Mouse (Mus musculus): ENCODE data around the gene Ap1b1. TPM values are rescaled to one million over a fixed set of nuclear protein-coding genes. Genes with fewer than 3 reads are reported as not detected.

The Ap1b1 gene
- polyA plus RNA-seq, 1 experiment from 2014 or later = 54.4 TPM

GRCm38 (mm10) chr11:5041144-5041780 lies 54.6 kb downstream of the Ap1b1 start:
- Histone ChIP-seq H3K4me2 (replicated peaks) (no peak overlapping the region; the same call in 1 of the 2 replicates), H3K4me3 (no peak overlapping the region), H3K9ac (0 out of 2 replicates have a peak overlapping the region, but pooled peaks have one; percentile 9), H3K27me3 (no peaks in the 10 kb centered on the region), H3K36me3 (peaks cover 67% of the 10 kb centered on the region), H3K27ac (peak overlapping the region; percentile 70; the same call in 1 of the 2 replicates), H3K4me1 (peaks cover 19% of the 10 kb centered on the region), H3K9me3 (no peaks in the 10 kb centered on the region)
- ATAC-seq (ENCODE audit: low FRiP score, low read depth) = peak; percentile 80; the same call in 1 of the 2 replicates
- 59% methylated on average over 18 of the region's 18 CpGs for WGBS

DNA sequence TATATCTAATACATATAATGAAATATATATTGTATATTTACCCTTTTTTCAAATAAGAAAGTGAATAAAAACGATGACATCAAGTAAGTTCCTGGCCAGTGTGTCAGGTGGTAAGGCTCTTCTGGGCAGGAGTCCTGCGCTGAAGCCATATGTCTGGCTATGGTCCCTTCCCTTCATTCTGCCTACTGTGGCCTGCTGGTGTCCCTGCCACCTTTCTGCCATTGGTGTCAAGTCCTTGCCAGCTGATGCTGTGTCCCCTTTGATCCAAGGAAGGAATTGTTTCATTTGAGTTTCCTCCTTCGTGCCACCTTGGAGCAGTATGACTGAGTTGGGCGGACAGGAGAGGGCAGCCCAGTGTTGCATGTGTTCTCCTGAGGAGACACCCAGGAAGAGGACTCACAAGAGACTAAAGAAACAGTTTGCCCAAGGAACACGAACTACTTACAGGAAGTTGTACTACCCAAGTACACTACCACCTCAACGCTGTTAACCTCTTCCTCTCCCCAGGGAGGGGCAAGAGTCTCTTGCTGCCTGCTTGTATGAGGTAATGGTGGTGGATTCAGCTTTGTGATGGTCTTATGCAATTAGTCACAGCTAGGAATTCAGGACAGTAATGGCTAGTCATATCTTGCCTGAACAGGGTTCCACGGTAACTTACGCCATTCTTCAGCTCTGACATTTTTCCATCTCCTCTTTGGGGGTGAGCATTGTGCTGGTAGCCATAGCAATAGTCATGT lies 56.2 kb downstream of the Ap1b1 start:
- 89% methylated on average over 8 of the region's 8 CpGs for WGBS
- Histone ChIP-seq H3K9me3 (no peaks in the 10 kb centered on the region), H3K4me1 (peaks cover 19% of the 10 kb centered on the region), H3K4me2 (replicated peaks) (no peak overlapping the region), H3K27ac (no peak overlapping the region), H3K27me3 (no peaks in the 10 kb centered on the region), H3K9ac (no peak overlapping the region), H3K36me3 (peaks cover 52% of the 10 kb centered on the region), H3K4me3 (no peak overlapping the region)
- no peak for ATAC-seq (ENCODE audit: low FRiP score, low read depth)

DNA sequence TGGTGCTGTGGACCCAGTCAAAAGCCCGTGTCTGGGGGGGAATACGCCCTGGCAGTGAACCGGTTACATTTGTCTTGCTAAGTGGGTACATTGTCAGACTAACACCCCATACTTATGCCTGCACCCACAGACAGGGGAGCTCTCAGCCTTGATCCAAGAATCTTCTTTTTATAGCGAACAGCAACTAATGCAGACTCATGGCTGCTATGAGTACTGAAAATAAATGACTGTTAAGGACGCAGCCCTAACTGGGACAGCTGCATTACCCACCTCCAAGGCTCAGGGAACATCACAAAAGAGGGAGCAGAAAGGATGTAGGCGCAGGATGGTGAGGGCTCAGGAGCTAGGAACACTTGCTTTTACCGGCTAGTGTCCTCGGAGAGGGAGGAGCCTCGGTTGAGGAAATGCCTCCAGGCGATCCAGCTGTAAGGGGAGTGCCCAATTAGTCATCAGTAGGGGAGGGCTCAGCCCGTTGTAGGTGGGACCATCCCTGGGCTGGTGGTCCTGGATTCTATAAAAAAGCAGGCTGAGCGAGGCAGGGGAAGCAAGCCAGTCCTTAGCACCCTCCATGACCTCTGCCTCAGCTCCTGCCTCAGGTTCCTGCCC lies 59.8 kb downstream of the Ap1b1 start:
- Histone ChIP-seq H3K9ac (no peak overlapping the region), H3K4me3 (no peak overlapping the region), H3K27me3 (no peaks in the 10 kb centered on the region; the same call in 1 of the 2 replicates), H3K36me3 (peaks cover 17% of the 10 kb centered on the region), H3K9me3 (no peaks in the 10 kb centered on the region), H3K27ac (no peak overlapping the region), H3K4me2 (replicated peaks) (no peak overlapping the region), H3K4me1 (peaks cover 7% of the 10 kb centered on the region; the same call in 1 of the 2 replicates)
- ATAC-seq (ENCODE audit: low FRiP score, low read depth) = 0 out of 2 replicates have a peak, but pooled peaks have one; percentile 24
- WGBS = 45% methylated on average over 12 of the region's 12 CpGs

DNA sequence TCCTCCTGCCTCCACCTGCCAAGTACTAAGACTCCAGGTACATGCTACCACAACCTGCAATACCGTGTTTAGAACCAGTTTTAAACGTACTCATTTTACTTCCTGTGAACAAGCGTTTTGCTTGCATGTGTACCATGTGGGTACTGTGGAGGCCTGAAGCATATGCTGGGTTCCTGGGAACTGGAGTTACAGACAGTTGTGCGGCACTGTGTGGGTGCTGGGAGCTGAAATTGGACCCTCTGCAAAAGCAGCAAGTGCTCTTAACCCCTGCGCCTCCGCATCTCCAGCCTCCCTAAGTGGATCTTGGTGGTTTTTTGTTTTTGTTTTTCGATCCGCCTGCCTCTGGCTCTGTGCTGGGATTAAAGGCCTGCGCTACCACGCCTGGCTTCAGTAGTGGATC lies 65.0 kb downstream of the Ap1b1 start:
- Histone ChIP-seq H3K27ac (no peak overlapping the region), H3K9ac (no peak overlapping the region), H3K27me3 (peaks cover 19% of the 10 kb centered on the region), H3K4me3 (no peak overlapping the region), H3K4me1 (peaks cover 10% of the 10 kb centered on the region), H3K4me2 (replicated peaks) (no peak overlapping the region), H3K9me3 (no peaks in the 10 kb centered on the region), H3K36me3 (no peaks in the 10 kb centered on the region)
- ATAC-seq (ENCODE audit: low FRiP score, low read depth) = no peak
- 75% methylated on average over 10 of the region's 10 CpGs for WGBS

DNA sequence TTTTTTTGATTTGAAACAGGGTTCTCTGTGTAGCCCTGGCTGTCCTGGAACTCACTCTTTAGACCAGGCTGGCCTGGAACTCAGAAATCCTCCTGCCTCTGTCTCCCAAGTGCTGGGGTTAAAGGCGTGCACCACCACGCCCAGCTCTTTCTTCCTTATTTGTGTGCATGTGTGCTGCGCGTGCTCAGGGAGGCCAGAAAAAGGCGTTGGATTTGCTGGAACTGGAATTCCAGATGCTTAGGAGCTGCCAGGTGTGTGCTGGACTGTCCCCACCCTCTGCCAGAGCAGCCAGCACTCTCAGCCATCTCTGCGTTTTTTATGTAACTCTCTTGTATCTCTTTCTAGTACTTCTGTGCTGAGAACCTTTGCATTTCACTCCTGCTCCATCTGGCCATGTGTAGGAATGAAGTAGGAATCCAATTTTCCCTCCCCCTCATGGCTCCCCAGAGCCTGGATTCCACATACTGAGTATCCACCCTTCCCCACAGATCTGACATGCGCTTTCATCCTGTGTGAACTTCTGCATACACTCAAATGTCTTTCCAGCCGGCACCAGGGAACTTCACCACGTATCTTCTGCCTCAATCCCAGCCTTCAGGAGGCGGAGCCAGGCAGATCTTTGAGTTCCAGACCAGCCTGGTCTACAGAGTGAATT lies 65.7 kb downstream of the Ap1b1 start:
- no peak overlapping the region for H3K4me2 ChIP-seq (replicated peaks)
- WGBS = 68% methylated on average over 10 of the region's 10 CpGs
- peaks cover 26% of the 10 kb centered on the region for H3K27me3 ChIP-seq
- H3K9ac ChIP-seq = no peak overlapping the region
- H3K4me3 ChIP-seq = no peak overlapping the region
- H3K36me3 ChIP-seq = no peaks in the 10 kb centered on the region
- ATAC-seq (ENCODE audit: low FRiP score, low read depth) = no peak
- H3K4me1 ChIP-seq = peaks cover 17% of the 10 kb centered on the region
- H3K9me3 ChIP-seq = no peaks in the 10 kb centered on the region
- H3K27ac ChIP-seq = no peak overlapping the region

GRCm38 (mm10) chr11:5054151-5054550 lies 67.5 kb downstream of the Ap1b1 start:
- Histone ChIP-seq H3K4me2 (replicated peaks) (no peak overlapping the region), H3K27ac (no peak overlapping the region), H3K36me3 (no peaks in the 10 kb centered on the region), H3K4me1 (peaks cover 35% of the 10 kb centered on the region), H3K9me3 (no peaks in the 10 kb centered on the region), H3K27me3 (peaks cover 44% of the 10 kb centered on the region), H3K4me3 (no peak overlapping the region), H3K9ac (no peak overlapping the region)
- 90% methylated on average over 14 of the region's 14 CpGs for WGBS
- ATAC-seq (ENCODE audit: low FRiP score, low read depth) = no peak

DNA sequence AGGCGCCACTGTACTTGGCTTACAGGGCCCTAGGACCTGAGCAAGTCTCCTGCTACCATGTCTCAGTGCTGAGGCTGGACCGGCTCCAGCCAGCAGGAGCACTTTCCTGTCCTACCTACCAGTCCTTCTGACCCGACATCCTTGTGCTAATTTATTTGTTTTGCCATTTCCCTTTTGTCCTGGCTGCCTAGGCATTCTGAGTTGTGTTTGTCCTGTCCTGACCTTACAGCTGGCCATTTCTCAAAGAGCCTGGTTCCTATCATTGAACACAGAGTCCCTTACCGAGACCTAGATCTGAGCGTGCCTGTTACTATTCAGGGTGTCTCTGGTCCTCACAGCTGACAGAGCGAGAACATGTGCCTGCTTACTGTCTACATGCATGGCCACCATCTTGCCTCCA lies 68.2 kb downstream of the Ap1b1 start:
- no peak overlapping the region for H3K27ac ChIP-seq
- no peaks in the 10 kb centered on the region for H3K9me3 ChIP-seq
- peaks cover 51% of the 10 kb centered on the region for H3K27me3 ChIP-seq
- no peak for ATAC-seq (ENCODE audit: low FRiP score, low read depth)
- no peak overlapping the region for H3K4me2 ChIP-seq (replicated peaks)
- H3K9ac ChIP-seq = no peak overlapping the region
- no peaks in the 10 kb centered on the region for H3K36me3 ChIP-seq
- H3K4me1 ChIP-seq = peaks cover 42% of the 10 kb centered on the region
- WGBS = 70% methylated on average over 6 of the region's 6 CpGs
- no peak overlapping the region for H3K4me3 ChIP-seq

DNA sequence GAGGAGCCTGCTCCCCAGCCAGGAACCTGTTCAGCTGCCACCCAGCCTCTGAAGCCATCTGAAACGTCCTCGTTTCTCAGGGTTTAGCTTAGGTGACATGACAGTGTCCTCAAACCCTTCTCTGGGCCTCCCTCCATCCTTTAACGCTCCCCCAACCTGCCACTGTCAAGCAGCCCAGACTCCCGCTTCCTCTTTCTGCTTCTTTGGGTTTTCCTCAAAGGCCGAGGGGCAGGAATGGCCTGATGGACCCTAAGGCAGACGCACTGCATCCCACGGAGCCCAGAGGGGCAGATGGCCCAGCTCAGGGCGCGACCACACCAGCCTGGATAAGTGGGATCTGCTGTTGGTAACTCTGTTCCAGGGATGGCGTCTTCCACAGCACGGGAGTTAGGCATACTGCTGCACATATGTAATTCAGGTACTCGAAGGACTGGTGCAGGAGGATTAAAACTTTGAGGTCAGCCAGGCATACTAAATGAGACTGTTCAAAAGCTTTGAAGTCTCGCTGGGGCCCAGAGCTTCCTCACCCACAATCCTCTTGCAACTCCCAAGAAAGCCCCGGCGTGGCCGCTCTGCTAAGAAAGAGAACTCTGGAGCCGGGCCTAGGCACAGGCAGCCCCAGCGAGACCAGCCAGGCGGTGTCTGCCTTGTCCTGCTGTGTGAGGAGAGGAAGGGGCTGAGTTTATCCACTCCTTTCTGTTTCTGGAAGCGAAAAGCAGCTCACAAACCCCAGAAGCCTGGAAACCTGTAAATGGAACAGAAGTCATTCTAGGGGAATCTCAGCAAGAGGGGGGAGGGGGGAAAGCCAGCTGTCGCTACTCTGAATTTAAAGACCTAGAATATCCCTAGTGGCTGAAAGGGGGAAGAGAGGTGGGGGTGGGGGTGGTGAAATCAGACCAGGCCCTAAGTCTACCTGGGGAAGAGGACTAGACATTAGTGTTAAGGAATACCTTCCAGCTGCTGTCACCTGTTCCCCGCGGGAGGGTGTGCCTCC lies 69.6 kb downstream of the Ap1b1 start:
- H3K4me1 ChIP-seq = peaks cover 52% of the 10 kb centered on the region
- no peaks in the 10 kb centered on the region for H3K9me3 ChIP-seq
- no peak overlapping the region for H3K4me3 ChIP-seq
- 0 out of 2 replicates have a peak overlapping the region, but pooled peaks have one; percentile 35 for H3K9ac ChIP-seq
- H3K27ac ChIP-seq = 0 out of 2 replicates have a peak overlapping the region, but pooled peaks have one; percentile 16
- 27% methylated on average over 23 of the region's 23 CpGs for WGBS
- H3K27me3 ChIP-seq = peaks cover 64% of the 10 kb centered on the region
- ATAC-seq (ENCODE audit: low FRiP score, low read depth) = no peak
- H3K4me2 ChIP-seq (replicated peaks) = peak overlapping the region; percentile 94; the same call in 1 of the 2 replicates
- peaks cover 10% of the 10 kb centered on the region; the same call in 1 of the 2 replicates for H3K36me3 ChIP-seq

DNA sequence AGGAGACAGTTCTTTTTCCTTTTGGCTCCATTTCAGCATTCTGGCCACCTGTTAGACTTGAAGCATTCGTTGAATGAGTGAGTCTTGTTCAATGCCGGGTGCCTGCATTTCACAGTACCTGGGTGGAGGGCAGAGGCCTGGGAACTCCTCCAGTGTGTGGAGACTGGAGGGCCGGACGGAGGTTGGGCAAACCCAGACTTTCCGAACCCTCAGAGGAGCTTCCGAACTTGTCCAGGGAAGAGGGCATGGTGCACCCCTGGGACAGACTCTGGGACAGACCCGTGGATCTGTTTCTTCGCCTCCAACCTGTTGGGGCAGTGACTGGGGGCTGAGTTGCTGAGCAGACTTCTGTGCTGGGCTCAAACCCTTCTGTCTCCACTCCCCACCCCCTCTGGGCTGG lies 70.4 kb downstream of the Ap1b1 start:
- H3K4me1 ChIP-seq = peaks cover 60% of the 10 kb centered on the region
- H3K4me3 ChIP-seq = peak overlapping the region; percentile 56; the same call in 1 of the 2 replicates
- no peak for ATAC-seq (ENCODE audit: low FRiP score, low read depth)
- H3K36me3 ChIP-seq = peaks cover 11% of the 10 kb centered on the region; the same call in 1 of the 2 replicates
- 50% methylated on average over 8 of the region's 8 CpGs for WGBS
- no peak overlapping the region for H3K27ac ChIP-seq
- H3K27me3 ChIP-seq = peaks cover 73% of the 10 kb centered on the region
- H3K9ac ChIP-seq = no peak overlapping the region
- no peaks in the 10 kb centered on the region for H3K9me3 ChIP-seq
- H3K4me2 ChIP-seq (replicated peaks) = peak overlapping the region; percentile 94

- peaks cover 11% of the 10 kb centered on the region; the same call in 1 of the 2 replicates for H3K36me3 ChIP-seq
- peak overlapping the region; percentile 74 for H3K9ac ChIP-seq
- H3K4me1 ChIP-seq = peaks cover 64% of the 10 kb centered on the region
- peak overlapping the region; percentile 94 for H3K4me2 ChIP-seq (replicated peaks)
- no peaks in the 10 kb centered on the region for H3K9me3 ChIP-seq
- 17% methylated on average over 8 of the region's 8 CpGs for WGBS
- no peak overlapping the region for H3K27ac ChIP-seq
- peaks cover 77% of the 10 kb centered on the region for H3K27me3 ChIP-seq
- ATAC-seq (ENCODE audit: low FRiP score, low read depth) = no peak
- H3K4me3 ChIP-seq = peak overlapping the region; percentile 56
These were observed 70.9 kb downstream of the Ap1b1 start for GRCm38 (mm10) chr11:5057541-5057855.

Measured in limb, embryonic 13.5 days (tissue).